In genomic region chr2:25365091-25365761, GRCm38 (mm10) we compare ENCODE assay signal across 8 mouse cellular contexts. TPM values are rescaled to one million over a fixed set of nuclear protein-coding genes. Genes with fewer than 3 reads are reported as not detected.
DNase-seq lines count a peak whose midpoint lies in the region; ATAC-seq and TF ChIP-seq lines count a peak whose summit lies in the region.

TSS of gene Uap1l1 (minus strand) at chr2:25365682.

- TF ChIP-seq CTCF in E14TG2a.4 (conservative IDR thresholded peaks at IDR 0.05; ENCODE audit: low read length) = no peak
- TF ChIP-seq CTCF in forebrain, postnatal 0 days (IDR thresholded peaks at IDR 0.05; ENCODE audit: low read depth) = no peak
- no peak for TF ChIP-seq CTCF in lung, postnatal 0 days (IDR thresholded peaks at IDR 0.05)
- peak; percentile 53; the same call in 1 of the 2 replicates for TF ChIP-seq CTCF in thymus, adult 2 months (IDR thresholded peaks at IDR 0.05; ENCODE audit: borderline replicate concordance, control insufficient read depth, extremely low read depth, insufficient read depth, low read length, poor library complexity)

- H3K36me3 ChIP-seq in E14TG2a.4 (ENCODE audit: insufficient read depth, low read length) = peaks cover 45% of the 10 kb centered on the region
- H3K36me3 ChIP-seq in forebrain, postnatal 0 days (ENCODE audit: insufficient read depth) = no peaks in the 10 kb centered on the region
- 0 out of 2 replicates have a peak, but pooled peaks cover 4% of the 10 kb centered on the region for H3K36me3 ChIP-seq in lung, postnatal 0 days (ENCODE audit: insufficient read depth, low read length)
- no peaks in the 10 kb centered on the region for H3K36me3 ChIP-seq in thymus, adult 2 months (ENCODE audit: control insufficient read depth, insufficient read depth, low read length)

- H3K27ac ChIP-seq in forebrain, postnatal 0 days (ENCODE audit: low read depth, low read length) = no peak within 1 kb of the TSS
- peak within 1 kb of the TSS; percentile 73 for H3K27ac ChIP-seq in lung, postnatal 0 days (ENCODE audit: low read length)
- no peak within 1 kb of the TSS for H3K27ac ChIP-seq in thymus, adult 2 months (ENCODE audit: control insufficient read depth, insufficient read depth, low read length)

- H3K9ac ChIP-seq in forebrain, postnatal 0 days = peak within 1 kb of the TSS; percentile 58
- peak within 1 kb of the TSS; percentile 68 for H3K9ac ChIP-seq in lung, postnatal 0 days (replicated peaks; ENCODE audit: low read depth)

- no peak for TF ChIP-seq EP300 in lung, postnatal 0 days (IDR thresholded peaks at IDR 0.05)

- H3K4me1 ChIP-seq in E14TG2a.4 (replicated peaks; ENCODE audit: low read depth, low read length) = peaks cover 34% of the 10 kb centered on the region
- no peaks in the 10 kb centered on the region; the same call in 1 of the 2 replicates for H3K4me1 ChIP-seq in forebrain, postnatal 0 days (ENCODE audit: insufficient read depth)
- H3K4me1 ChIP-seq in lung, postnatal 0 days (ENCODE audit: insufficient read depth, low read depth, low read length) = peaks cover 6% of the 10 kb centered on the region; the same call in 1 of the 2 replicates
- H3K4me1 ChIP-seq in thymus, adult 2 months (replicated peaks; ENCODE audit: control insufficient read depth, insufficient read depth, low read length) = peaks cover 11% of the 10 kb centered on the region

- TF ChIP-seq POLR2A in thymus, adult 2 months (IDR thresholded peaks at IDR 0.05; ENCODE audit: control insufficient read depth, extremely low read depth, insufficient read depth, low read length, poor library complexity) = peak; percentile 40; the same call in 1 of the 2 replicates

- 2% methylated on average over 54 of the region's 54 CpGs for WGBS in forebrain, postnatal 0 days
- WGBS in lung, postnatal 0 days = under 1% methylated on average over 53 of the region's 54 CpGs
- under 1% methylated on average over 54 of the region's 54 CpGs for WGBS in thymus, adult 2 months

- H3K9me3 ChIP-seq in E14TG2a.4 (ENCODE audit: low read length) = no peaks in the 10 kb centered on the region
- H3K9me3 ChIP-seq in forebrain, postnatal 0 days (ENCODE audit: low read length) = no peaks in the 10 kb centered on the region
- no peaks in the 10 kb centered on the region for H3K9me3 ChIP-seq in lung, postnatal 0 days (ENCODE audit: low read length)

- H3K4me3 ChIP-seq in E14TG2a.4 (replicated peaks; ENCODE audit: low read length) = peak within 1 kb of the TSS; percentile 95
- peak within 1 kb of the TSS; percentile 54 for H3K4me3 ChIP-seq in forebrain, postnatal 0 days (ENCODE audit: low read depth, low read length)
- peak within 1 kb of the TSS; percentile 69 for H3K4me3 ChIP-seq in lung, postnatal 0 days (ENCODE audit: low read depth, low read length)
- peak within 1 kb of the TSS; percentile 91 for H3K4me3 ChIP-seq in thymus, adult 2 months (ENCODE audit: control insufficient read depth, insufficient read depth, low read length)

- peak within 1 kb of the TSS; percentile 99 for H3K4me2 ChIP-seq in forebrain, postnatal 0 days (ENCODE audit: low read depth)
- H3K4me2 ChIP-seq in lung, postnatal 0 days (replicated peaks; ENCODE audit: low read depth, low read length) = peak within 1 kb of the TSS; percentile 97

- H3K27me3 ChIP-seq in E14TG2a.4 (ENCODE audit: insufficient read depth, low read length) = peaks cover 24% of the 10 kb centered on the region
- H3K27me3 ChIP-seq in forebrain, postnatal 0 days (ENCODE audit: insufficient read depth, low read length) = peaks cover 6% of the 10 kb centered on the region; the same call in 1 of the 2 replicates
- no peaks in the 10 kb centered on the region for H3K27me3 ChIP-seq in lung, postnatal 0 days (replicated peaks; ENCODE audit: insufficient read depth, low read length)
- no peaks in the 10 kb centered on the region for H3K27me3 ChIP-seq in thymus, adult 2 months (ENCODE audit: control insufficient read depth, insufficient read depth, low read length)

- DNase-seq in c-Kit-positive CD71-negative TER-119-negative erythroid progenitor cells, embryonic 14.5 days (ENCODE audit: low read depth) = peak; percentile 41
- DNase-seq in forebrain, postnatal 0 days = peak; percentile 54
- DNase-seq in layer of hippocampus, adult 9-11 months = peak; percentile 80
- peak; percentile 92 for DNase-seq in lung, postnatal 0 days (ENCODE audit: low spot score)
- peak; percentile 78 for DNase-seq in ovary, adult 18-20 months (ENCODE audit: low spot score)
- peak; percentile 58 for DNase-seq in thymus, adult 2 months

- peak; percentile 86 for ATAC-seq in forebrain, postnatal 0 days
- peak; percentile 73 to 78 for ATAC-seq in hematopoietic stem cell, adult 5-6 weeks (replicated peaks in 1 of 2; ENCODE audit: insufficient read depth in 1 of 2, low FRiP score in 2 of 2, low TSS enrichment in 1 of 2, low read depth in 1 of 2, poor library complexity in 2 of 2, severe bottlenecking in 2 of 2)
- peak; percentile 85 for ATAC-seq in lung, postnatal 0 days

RNA-seq across cellular contexts. Expression of gene Uap1l1, which starts in this region (rescaled TPM):
- total RNA-seq in forebrain, postnatal 0 days (2014; rRNA removed) = 4.1 and 5.2 TPM in 2 replicates
- polyA plus RNA-seq in forebrain, postnatal 0 days (2015; fragmentation: Nextera tagmentation; extraction: Ambion mirVana) = 10.4 and 11.9 TPM in 2 replicates
- 8.2 and 12.6 TPM in 2 replicates for total RNA-seq in hematopoietic stem cell, adult 5-6 weeks (2017)
- polyA plus RNA-seq in lung, postnatal 0 days (2015; fragmentation: Nextera tagmentation; extraction: Ambion mirVana) = 74.4 and 75.5 TPM in 2 replicates
- 23.0 and 24.4 TPM in 2 replicates for polyA plus RNA-seq in thymus, adult 2 months (2012; rRNA removed)

Comparison
In these comparisons a context has a peak if more than half of its experiments do, and no peak if none do; other contexts are left out.
1. DNase-seq: peak in every context shown above with its lines; median percentile 92 in lung, postnatal 0 days; 80 in layer of hippocampus, adult 9-11 months; 78 in ovary, adult 18-20 months; 58 in thymus, adult 2 months; 54 in forebrain, postnatal 0 days; 41 in c-Kit-positive CD71-negative TER-119-negative erythroid progenitor cells, embryonic 14.5 days.